Mouse (Mus musculus): ENCODE measurements around the gene Emc8.

DNA sequence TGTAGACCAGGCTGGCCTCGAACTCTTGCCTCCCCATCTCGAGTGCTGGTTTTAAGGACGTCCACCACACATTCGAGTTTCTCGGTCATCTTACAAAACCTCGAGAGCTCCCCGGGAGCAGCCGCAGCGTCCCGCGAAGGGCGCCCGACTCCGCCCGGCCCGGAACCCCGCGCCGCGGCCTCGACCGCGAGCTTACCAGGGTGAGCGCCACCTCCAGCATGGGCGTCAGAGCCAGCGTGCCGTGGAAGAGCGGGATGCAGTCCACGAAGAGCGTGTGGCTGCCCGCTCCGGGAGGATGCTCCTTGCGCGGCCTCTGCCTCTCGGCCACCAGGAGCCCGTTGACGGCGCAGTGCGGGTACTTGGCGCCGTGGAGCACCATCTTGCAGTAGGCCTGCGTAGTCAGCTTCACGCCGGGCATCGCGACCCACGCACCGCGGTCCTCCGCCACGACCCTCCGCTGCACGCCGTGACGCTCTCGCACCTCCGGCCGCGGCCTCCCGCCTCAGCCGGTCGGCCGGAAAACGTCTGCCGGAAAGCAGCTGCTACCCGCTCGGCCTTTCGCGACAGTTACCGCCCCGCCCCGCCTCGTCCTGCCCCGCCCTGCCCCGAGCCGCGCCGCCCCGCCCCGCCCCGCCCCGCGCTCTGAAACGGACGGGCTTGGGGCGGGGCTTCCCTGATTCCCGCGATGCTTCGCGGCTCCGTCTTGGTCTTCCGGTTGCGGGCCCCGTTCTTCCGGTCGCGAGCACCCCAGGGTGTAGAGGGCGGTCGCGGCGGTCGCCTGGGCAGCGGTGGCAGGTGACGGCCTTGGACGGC, 606 bp downstream of the Emc8 start, which contains the start of the genes Gm27021 and Cox4i1:
- peak; percentile 89 for TF ChIP-seq POLR2A (IDR thresholded peaks at IDR 0.05; ENCODE audit: low read depth, low read length)
- peak; percentile 13; the same call in 1 of the 2 replicates for TF ChIP-seq CTCF (IDR thresholded peaks at IDR 0.05; ENCODE audit: extremely low read depth, insufficient read length, insufficient replicate concordance, low read depth, low read length)

Data from small intestine, adult 2 months (tissue).